Mouse (Mus musculus) urinary bladder, postnatal 36 days (tissue): ENCODE measurements around the gene Gm10803.
"Not testable (repeated sequence)": the region's sequence is repeated elsewhere in the genome, so short reads cannot be mapped to it uniquely, and the experiment has no call there.

Experiments used
- DNase-seq, 2 experiments: peaks; one replicate each; pipeline ENCODE4 v3.0.0; 2022; ENCODE audit warnings: low spot score in 2 of 2, mixed read lengths in 1 of 2

The Gm10803 gene

GRCm38 (mm10) chr2:93560268-93560667, at the start of gene Gm10803:
Gm10803 (plus strand) TSS chr2:93560568.
- DNase-seq: not testable (repeated sequence)

GRCm38 (mm10) chr2:93510839-93511238, 49.5 kb upstream of the Gm10803 start:
- DNase-seq: no peak

- DNase-seq: no peak
These were observed 48.2 kb upstream of the Gm10803 start for GRCm38 (mm10) chr2:93512130-93512529.

- no peak for DNase-seq
These were observed 45.1 kb upstream of the Gm10803 start for GRCm38 (mm10) chr2:93515246-93515645.

- DNase-seq: no peak
These were observed 39.3 kb upstream of the Gm10803 start for GRCm38 (mm10) chr2:93521042-93521441.

GRCm38 (mm10) chr2:93521571-93521970, 38.8 kb upstream of the Gm10803 start:
- DNase-seq: no peak

- no peak for DNase-seq
These were observed 38.4 kb upstream of the Gm10803 start for GRCm38 (mm10) chr2:93522005-93522404.

GRCm38 (mm10) chr2:93525033-93525762, 35.2 kb upstream of the Gm10803 start:
- DNase-seq: no peak

GRCm38 (mm10) chr2:93529602-93530001, 30.8 kb upstream of the Gm10803 start:
- no peak for DNase-seq

GRCm38 (mm10) chr2:93533891-93534290, 26.5 kb upstream of the Gm10803 start:
- no peak for DNase-seq

- no peak for DNase-seq
These were observed 22.9 kb upstream of the Gm10803 start for GRCm38 (mm10) chr2:93537385-93537967.

- DNase-seq: no peak
These were observed 22.2 kb upstream of the Gm10803 start for GRCm38 (mm10) chr2:93538140-93538539.

- DNase-seq: no peak
These were observed 18.6 kb upstream of the Gm10803 start for GRCm38 (mm10) chr2:93541771-93542170.

GRCm38 (mm10) chr2:93552676-93553521, 7.5 kb upstream of the Gm10803 start:
- no peak for DNase-seq

- DNase-seq: no peak
These were observed 6.5 kb upstream of the Gm10803 start for GRCm38 (mm10) chr2:93553905-93554304.

GRCm38 (mm10) chr2:93565647-93566046, 5.3 kb downstream of the Gm10803 start:
- DNase-seq: no peak

- DNase-seq: peak in 1 of 2 experiments; percentile 71
These were observed 7.3 kb downstream of the Gm10803 start for GRCm38 (mm10) chr2:93567675-93568074.

GRCm38 (mm10) chr2:93572565-93572964, 12.2 kb downstream of the Gm10803 start:
- peak in 1 of 2 experiments; percentile 40 for DNase-seq

- no peak for DNase-seq
These were observed 20.9 kb downstream of the Gm10803 start for GRCm38 (mm10) chr2:93581271-93581670.

- DNase-seq: no peak
These were observed 25.5 kb downstream of the Gm10803 start for GRCm38 (mm10) chr2:93585821-93586220.

GRCm38 (mm10) chr2:93587446-93587845, 27.1 kb downstream of the Gm10803 start:
- no peak for DNase-seq

GRCm38 (mm10) chr2:93589875-93590274, 29.5 kb downstream of the Gm10803 start:
- no peak for DNase-seq
